Mouse (Mus musculus) embryonic facial prominence, embryonic 14.5 days (tissue): ENCODE results near the gene Gm20388. TPM values are rescaled to one million over a fixed set of nuclear protein-coding genes. Genes with fewer than 3 reads are reported as not detected.
A peak's percentile ranks its signal among the peaks of the same experiment; 100 is the strongest.

Experiments used
- ATAC-seq: fragments of 200-750 bp; cut with Nextera tagmentation; 2 replicates; pipeline ENCODE4 v1.8.0; 2017; ENCODE audit warnings: low read depth, moderate number of reproducible peaks, moderate TSS enrichment
- DNase-seq: peaks from one replicate; pipeline ENCODE4 v3.0.0-alpha.2; 2015; ENCODE audit warnings: low spot score
- H3K27ac ChIP-seq: fragments of 300-500 bp; sonication (generic); replicated peaks from 2 replicates; pipeline ENCODE4 v1.5.1; 2014; ENCODE audit warnings: low read depth, mild to moderate bottlenecking, low read length, moderate library complexity
- H3K27me3 ChIP-seq: fragments of 300-500 bp; sonication (generic); replicated peaks from 2 replicates; pipeline ENCODE4 v1.6.1; 2014; ENCODE audit warnings: low read length; ENCODE audit not compliant: control insufficient read depth, insufficient read depth
- H3K36me3 ChIP-seq: fragments of 300-500 bp; sonication (generic); 2 replicates; pipeline ENCODE4 v1.6.1; 2014; ENCODE audit warnings: low read length, mixed read lengths; ENCODE audit not compliant: control insufficient read depth, insufficient read depth
- H3K4me1 ChIP-seq: fragments of 300-500 bp; sonication (generic); 2 replicates; pipeline ENCODE4 v1.6.1; 2014; ENCODE audit warnings: antibody characterized with exemption, low read length; ENCODE audit not compliant: control insufficient read depth, insufficient read depth
- H3K4me2 ChIP-seq: fragments of 300-500 bp; sonication (generic); 2 replicates; pipeline ENCODE4 v1.6.1; 2014; ENCODE audit warnings: low read depth, mild to moderate bottlenecking, low read length, moderate library complexity, mixed read lengths
- H3K4me3 ChIP-seq: fragments of 300-500 bp; sonication (generic); 2 replicates; pipeline ENCODE4 v1.5.1; 2014; ENCODE audit warnings: low read depth, mild to moderate bottlenecking, low read length
- H3K9ac ChIP-seq: fragments of 300-500 bp; sonication (generic); 2 replicates; pipeline ENCODE4 v1.6.1; 2014; ENCODE audit warnings: low read depth, mild to moderate bottlenecking, low read length, moderate library complexity, mixed read lengths
- H3K9me3 ChIP-seq: fragments of 300-500 bp; sonication (generic); 2 replicates; pipeline ENCODE4 v1.6.1; 2016; ENCODE audit warnings: low read length; ENCODE audit not compliant: control insufficient read depth
- WGBS: fragments of 180-500 bp; shearing (Covaris S2); extraction: QIAGEN DNeasy Blood & Tissue Kit; methylation state at CpG from one replicate; pipeline ENCODE4 v1.1.7; 2014; 5-methylcytosine and 5-hydroxymethylcytosine counted together
- polyA plus RNA-seq: library from polyadenylated mRNA; unstranded; fragments of >200 nt; fragmentation: Nextera tagmentation; extraction: Ambion mirVana; gene quantifications from 2 replicates; pipeline ENCODE4 v1.2.1, GENCODE M21; 2014

Gene Gm20388
- polyA plus RNA-seq, 1 experiment from 2014 or later = not detected

DNA sequence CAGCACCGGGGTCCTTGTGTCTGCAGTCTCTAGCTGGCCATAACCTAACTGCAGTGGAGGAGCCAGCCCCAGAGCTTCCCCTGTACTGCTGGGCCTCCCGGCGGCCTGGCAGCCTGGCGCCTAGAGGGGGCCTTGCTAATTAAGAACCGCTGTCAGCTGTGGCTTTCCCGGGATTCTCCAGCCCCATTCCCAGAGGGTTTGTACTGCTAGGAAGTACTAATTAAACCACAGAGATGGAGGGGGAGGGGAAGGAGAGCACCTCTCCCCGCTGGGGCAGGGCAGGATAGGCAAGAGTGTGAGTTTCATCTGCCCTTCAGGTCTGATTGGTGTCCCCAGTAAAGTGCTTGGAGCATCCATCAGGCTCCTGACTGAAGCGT lies 652.7 kb downstream of the Gm20388 start:
- ATAC-seq (peak; percentile 30), DNase-seq (peak; percentile 91)
- WGBS = 6% methylated on average over 8 of the region's 8 CpGs
- H3K27me3 ChIP-seq = no peaks in the 10 kb centered on the region
- H3K27ac ChIP-seq = peak overlapping the region; percentile 68
- H3K9ac ChIP-seq = 0 out of 2 replicates have a peak overlapping the region, but pooled peaks have one; percentile 40
- no peak overlapping the region for H3K4me3 ChIP-seq
- H3K9me3 ChIP-seq = no peaks in the 10 kb centered on the region
- peaks cover 56% of the 10 kb centered on the region for H3K4me1 ChIP-seq
- H3K36me3 ChIP-seq = peaks cover 26% of the 10 kb centered on the region
- H3K4me2 ChIP-seq = peak overlapping the region; percentile 36

- H3K4me2 ChIP-seq = peak overlapping the region; percentile 36
- no peaks in the 10 kb centered on the region for H3K27me3 ChIP-seq
- peak; percentile 90 for DNase-seq
- H3K4me1 ChIP-seq = peaks cover 50% of the 10 kb centered on the region
- H3K27ac ChIP-seq = peak overlapping the region; percentile 68
- peak; percentile 32 for ATAC-seq
- H3K9ac ChIP-seq = peak overlapping the region; percentile 40; the same call in 1 of the 2 replicates
- WGBS = 19% methylated on average over 19 of the region's 20 CpGs
- H3K4me3 ChIP-seq = no peak overlapping the region
- no peaks in the 10 kb centered on the region for H3K9me3 ChIP-seq
- H3K36me3 ChIP-seq = peaks cover 30% of the 10 kb centered on the region
Measured at GRCm38 (mm10) chr8:120563851-120564837, 653.5 kb downstream of the Gm20388 start.

DNA sequence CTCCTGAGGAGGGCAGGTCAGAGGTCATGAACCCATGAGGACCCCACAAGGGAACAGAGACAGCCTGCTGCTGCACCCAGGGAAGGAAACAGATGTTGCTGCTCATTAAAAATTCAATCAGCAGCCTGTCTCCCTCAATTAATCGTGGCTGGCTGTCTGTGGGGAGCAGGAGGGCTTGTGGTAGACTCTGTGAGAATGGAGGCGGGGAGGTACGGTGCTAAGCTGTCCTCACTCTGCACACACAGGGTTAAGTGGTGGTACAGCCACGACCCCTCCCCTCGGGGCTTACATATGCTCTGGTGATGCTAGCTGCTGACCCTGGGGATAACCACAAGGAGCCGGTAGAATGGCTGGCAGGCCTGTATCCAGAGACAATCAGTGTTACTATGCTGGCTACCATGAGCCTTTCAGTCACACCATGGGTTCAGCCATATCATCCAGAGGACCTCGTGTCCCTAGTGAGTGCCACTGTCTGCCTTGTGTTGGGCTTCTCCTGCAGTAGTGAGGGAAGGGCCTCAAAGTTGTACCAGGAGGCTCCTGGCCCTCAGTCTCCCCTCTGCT lies 654.6 kb downstream of the Gm20388 start:
- Histone ChIP-seq H3K4me3 (no peak overlapping the region), H3K4me1 (peaks cover 40% of the 10 kb centered on the region), H3K9me3 (no peaks in the 10 kb centered on the region), H3K36me3 (peaks cover 37% of the 10 kb centered on the region), H3K27me3 (no peaks in the 10 kb centered on the region), H3K4me2 (no peak overlapping the region), H3K9ac (no peak overlapping the region), H3K27ac (peak overlapping the region; percentile 21; the same call in 1 of the 2 replicates)
- 28% methylated on average over 5 of the region's 7 CpGs for WGBS
- DNase-seq (peak; percentile 71), ATAC-seq (0 out of 2 replicates have a peak, but pooled peaks have one; percentile 20)

- no peaks in the 10 kb centered on the region for H3K9me3 ChIP-seq
- WGBS = 75% methylated on average over 8 of the region's 8 CpGs
- DNase-seq = no peak
- peaks cover 50% of the 10 kb centered on the region for H3K36me3 ChIP-seq
- H3K27me3 ChIP-seq = no peaks in the 10 kb centered on the region
- no peak overlapping the region for H3K4me3 ChIP-seq
- H3K4me1 ChIP-seq = peaks cover 37% of the 10 kb centered on the region
- ATAC-seq = no peak
- no peak overlapping the region for H3K4me2 ChIP-seq
- no peak overlapping the region for H3K9ac ChIP-seq
- no peak overlapping the region for H3K27ac ChIP-seq
Measured at GRCm38 (mm10) chr8:120566681-120567080, 656.0 kb downstream of the Gm20388 start.

DNA sequence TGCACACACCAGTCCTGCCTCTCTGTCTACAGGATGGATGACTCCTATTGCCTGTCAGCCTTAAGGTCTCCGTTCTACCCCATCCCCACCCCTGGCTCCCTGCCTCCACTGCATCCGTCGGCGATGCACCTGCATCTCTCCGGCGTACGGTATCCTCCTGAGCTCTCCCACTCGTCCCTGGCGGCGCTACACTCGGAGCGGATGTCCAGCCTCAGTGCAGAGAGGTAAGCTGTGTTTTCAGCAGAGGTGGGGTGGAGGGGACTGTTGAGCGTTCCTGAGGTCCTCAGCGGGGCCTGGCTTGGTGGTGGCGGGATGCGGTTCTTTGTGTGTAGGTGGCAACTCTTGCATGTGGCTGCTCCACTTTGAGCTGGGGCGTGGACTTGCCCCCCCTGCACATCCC lies 657.1 kb downstream of the Gm20388 start:
- Histone ChIP-seq H3K4me3 (no peak overlapping the region), H3K4me1 (peaks cover 31% of the 10 kb centered on the region), H3K27ac (no peak overlapping the region), H3K9me3 (no peaks in the 10 kb centered on the region), H3K4me2 (no peak overlapping the region), H3K27me3 (no peaks in the 10 kb centered on the region), H3K36me3 (peaks cover 59% of the 10 kb centered on the region), H3K9ac (no peak overlapping the region)
- ATAC-seq (no peak), DNase-seq (no peak)
- WGBS = 99% methylated on average over 17 of the region's 17 CpGs

DNA sequence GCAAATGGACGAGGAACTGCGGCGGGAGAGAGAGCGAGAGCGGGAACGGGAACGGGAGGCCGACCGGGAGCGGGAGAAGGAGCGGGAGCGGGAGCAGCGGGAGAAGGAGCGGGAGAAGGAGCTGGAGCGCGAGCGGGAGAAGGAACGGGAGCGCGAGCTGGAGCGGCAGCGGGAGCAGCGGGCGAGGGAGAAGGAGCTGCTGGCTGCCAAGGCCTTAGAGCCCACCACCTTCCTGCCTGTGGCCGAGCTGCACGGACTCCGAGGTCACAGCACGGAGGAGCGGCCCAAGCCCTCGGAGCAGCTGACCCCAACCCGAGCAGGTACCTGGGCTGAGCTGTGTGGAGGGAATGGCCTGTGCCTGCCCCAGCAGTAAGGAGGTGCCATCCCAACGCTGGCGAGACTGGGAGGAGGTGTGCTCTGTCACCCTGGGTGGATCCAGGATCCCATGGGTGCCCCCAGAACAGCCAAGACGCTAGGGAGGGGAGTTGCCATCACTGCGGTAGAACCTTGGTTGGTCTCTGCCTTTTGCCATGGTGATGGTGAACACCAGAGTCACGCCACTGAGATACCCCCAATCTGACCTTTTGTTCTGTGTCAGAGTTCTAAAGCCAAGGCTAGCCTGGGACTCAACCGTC lies 657.6 kb downstream of the Gm20388 start:
- H3K9me3 ChIP-seq = no peaks in the 10 kb centered on the region
- 98% methylated on average over 32 of the region's 37 CpGs for WGBS
- H3K4me3 ChIP-seq = no peak overlapping the region
- no peak overlapping the region for H3K9ac ChIP-seq
- H3K4me2 ChIP-seq = no peak overlapping the region
- ATAC-seq = no peak
- H3K36me3 ChIP-seq = peaks cover 64% of the 10 kb centered on the region
- no peak for DNase-seq
- peaks cover 26% of the 10 kb centered on the region for H3K4me1 ChIP-seq
- no peak overlapping the region for H3K27ac ChIP-seq
- no peaks in the 10 kb centered on the region for H3K27me3 ChIP-seq

GRCm38 (mm10) chr8:120569123-120569522 lies 658.5 kb downstream of the Gm20388 start:
- H3K27ac ChIP-seq = no peak overlapping the region
- no peaks in the 10 kb centered on the region for H3K27me3 ChIP-seq
- no peak overlapping the region for H3K4me2 ChIP-seq
- H3K36me3 ChIP-seq = peaks cover 73% of the 10 kb centered on the region
- no peak overlapping the region for H3K4me3 ChIP-seq
- no peaks in the 10 kb centered on the region for H3K9me3 ChIP-seq
- H3K9ac ChIP-seq = no peak overlapping the region
- DNase-seq (no peak), ATAC-seq (no peak)
- peaks cover 17% of the 10 kb centered on the region for H3K4me1 ChIP-seq
- WGBS = 93% methylated on average over 14 of the region's 17 CpGs

DNA sequence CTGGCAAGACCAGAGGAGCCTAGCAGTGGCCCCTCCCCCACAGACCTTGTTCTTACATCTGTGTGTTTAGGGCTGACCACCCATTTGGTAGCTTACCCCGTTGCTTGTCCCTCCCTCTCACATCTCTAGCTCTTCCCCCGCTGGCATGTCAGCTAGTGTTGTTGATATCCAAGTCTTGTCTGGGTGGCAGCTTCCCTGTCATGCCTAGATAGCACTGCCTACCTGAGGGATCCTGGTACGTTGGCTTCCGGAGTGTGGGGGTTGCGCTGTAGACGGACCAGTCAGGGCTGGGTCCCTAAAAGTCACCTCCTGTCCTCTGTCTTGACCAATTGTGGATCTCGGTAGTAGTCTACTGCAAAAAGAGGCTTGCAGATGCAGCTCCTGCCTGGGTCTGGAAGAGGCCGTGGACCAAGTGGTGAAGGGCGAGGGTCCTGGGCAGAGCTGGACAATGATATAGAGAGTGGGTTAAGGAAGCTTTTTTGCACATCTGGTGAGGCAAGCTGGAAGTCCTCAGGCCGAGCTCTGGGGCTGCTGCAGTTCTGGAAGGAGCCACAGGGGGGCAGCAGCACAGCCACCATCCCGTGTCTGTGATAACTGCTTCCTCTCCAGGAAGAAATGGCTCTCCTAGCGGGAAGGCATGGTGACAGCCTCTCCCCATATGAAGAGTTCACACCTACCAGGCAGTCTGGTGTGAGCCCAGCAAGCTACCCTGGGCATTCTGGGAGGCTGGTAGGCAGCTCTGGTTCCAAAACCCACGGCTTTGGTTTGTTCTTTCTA lies 659.5 kb downstream of the Gm20388 start:
- no peak overlapping the region for H3K27ac ChIP-seq
- no peak for ATAC-seq

More for the DNA sequence above, 659.5 kb downstream of the Gm20388 start:
- 57% methylated on average over 13 of the region's 13 CpGs for WGBS
- no peaks in the 10 kb centered on the region for H3K27me3 ChIP-seq
- H3K4me2 ChIP-seq = no peak overlapping the region
- H3K9ac ChIP-seq = no peak overlapping the region
- DNase-seq = peak; percentile 56
- no peaks in the 10 kb centered on the region for H3K9me3 ChIP-seq
- no peak overlapping the region for H3K4me3 ChIP-seq
- H3K4me1 ChIP-seq = peaks cover 8% of the 10 kb centered on the region; the same call in 1 of the 2 replicates
- peaks cover 83% of the 10 kb centered on the region for H3K36me3 ChIP-seq
